Mouse (Mus musculus): ENCODE measurements at regions not wholly inside any gene's neighbourhood (a gene's known extent, or its start where the extent isn't known, plus 50 kb on each side); places are given as distances from the start of the nearest gene placed in this dataset.

GRCm38 (mm10) chr11:117427808-117428510 is 56.2 kb upstream of the Gm11733 start:
- DNase-seq (ENCODE audit: low read depth, low spot score), result no peak
- no peaks in the 10 kb centered on the region; the same call in 1 of the 2 replicates for H3K27me3 ChIP-seq (ENCODE audit: control insufficient read depth, insufficient read depth, low read length, poor library complexity, severe bottlenecking)

GRCm38 (mm10) chr11:117429326-117429752 is 54.8 kb upstream of the Gm11733 start:
- H3K27me3 ChIP-seq (ENCODE audit: control insufficient read depth, insufficient read depth, low read length, poor library complexity, severe bottlenecking), result no peaks in the 10 kb centered on the region; the same call in 1 of the 2 replicates
- no peaks in the 10 kb centered on the region for H3K36me3 ChIP-seq (ENCODE audit: control insufficient read depth, insufficient read depth, low read length, poor library complexity, severe bottlenecking)
- DNase-seq (ENCODE audit: low read depth, low spot score), result no peak

More at GRCm38 (mm10) chr11:117427808-117428510, 56.2 kb upstream of the Gm11733 start:
- H3K36me3 ChIP-seq (ENCODE audit: control insufficient read depth, insufficient read depth, low read length, poor library complexity, severe bottlenecking), result no peaks in the 10 kb centered on the region

- no peak for DNase-seq (ENCODE audit: low read depth, low spot score)
- no peaks in the 10 kb centered on the region for H3K36me3 ChIP-seq (ENCODE audit: control insufficient read depth, insufficient read depth, low read length, poor library complexity, severe bottlenecking)
- H3K27me3 ChIP-seq (ENCODE audit: control insufficient read depth, insufficient read depth, low read length, poor library complexity, severe bottlenecking), result no peaks in the 10 kb centered on the region; the same call in 1 of the 2 replicates
Measured at GRCm38 (mm10) chr11:117429894-117430293, 54.3 kb upstream of the Gm11733 start.

- Histone ChIP-seq H3K27me3 (ENCODE audit: control insufficient read depth, insufficient read depth, low read length, poor library complexity, severe bottlenecking) (no peaks in the 10 kb centered on the region), H3K36me3 (ENCODE audit: control insufficient read depth, insufficient read depth, low read length, poor library complexity, severe bottlenecking) (no peaks in the 10 kb centered on the region)
- peak; percentile 19 for DNase-seq (ENCODE audit: low read depth, low spot score)
Measured at GRCm38 (mm10) chr11:117434056-117434455, 50.1 kb upstream of the Gm11733 start.
